Mouse (Mus musculus) cortical plate, adult 2 months (tissue): ENCODE results near the gene Dgcr8. TPM values are rescaled to one million over a fixed set of nuclear protein-coding genes. Genes with fewer than 3 reads are reported as not detected.

Source experiments
- H3K27ac ChIP-seq: fragments of 200-500 bp; 2 replicates; pipeline ENCODE4 v1.5.1; 2012; ENCODE audit warnings: low read length, control low read depth, inconsistent platforms; ENCODE audit not compliant: insufficient read depth
- H3K4me1 ChIP-seq: fragments of 200-500 bp; 2 replicates; pipeline ENCODE4 v1.6.1; 2011; ENCODE audit warnings: low read length; ENCODE audit not compliant: control insufficient read depth, insufficient read depth
- H3K4me3 ChIP-seq: fragments of 200-500 bp; 2 replicates; pipeline ENCODE4 v1.5.1; 2011; ENCODE audit warnings: mild to moderate bottlenecking, low read length, control low read depth; ENCODE audit not compliant: insufficient read depth
- CTCF ChIP-seq: fragments of 200-500 bp; IDR thresholded peaks from 2 replicates; pipeline ENCODE4 v1.5.1; 2011; ENCODE audit warnings: mild to moderate bottlenecking, control low read depth, low read length; ENCODE audit not compliant: insufficient read depth; ENCODE audit errors: extremely low read depth
- POLR2A ChIP-seq: fragments of 200-500 bp; IDR thresholded peaks from 2 replicates; pipeline ENCODE4 v1.6.1; 2011; ENCODE audit warnings: mild to moderate bottlenecking, low read length, control low read depth; ENCODE audit not compliant: insufficient read depth; ENCODE audit errors: extremely low read depth
- polyA plus RNA-seq: library from polyadenylated mRNA; depleted of rRNA; stranded (reverse); fragments of >200 nt; gene quantifications from 2 replicates; pipeline ENCODE4 v1.2.3, GENCODE M21; 2012

Gene Dgcr8
- polyA plus RNA-seq, 1 experiment, result 36.3 TPM

DNA sequence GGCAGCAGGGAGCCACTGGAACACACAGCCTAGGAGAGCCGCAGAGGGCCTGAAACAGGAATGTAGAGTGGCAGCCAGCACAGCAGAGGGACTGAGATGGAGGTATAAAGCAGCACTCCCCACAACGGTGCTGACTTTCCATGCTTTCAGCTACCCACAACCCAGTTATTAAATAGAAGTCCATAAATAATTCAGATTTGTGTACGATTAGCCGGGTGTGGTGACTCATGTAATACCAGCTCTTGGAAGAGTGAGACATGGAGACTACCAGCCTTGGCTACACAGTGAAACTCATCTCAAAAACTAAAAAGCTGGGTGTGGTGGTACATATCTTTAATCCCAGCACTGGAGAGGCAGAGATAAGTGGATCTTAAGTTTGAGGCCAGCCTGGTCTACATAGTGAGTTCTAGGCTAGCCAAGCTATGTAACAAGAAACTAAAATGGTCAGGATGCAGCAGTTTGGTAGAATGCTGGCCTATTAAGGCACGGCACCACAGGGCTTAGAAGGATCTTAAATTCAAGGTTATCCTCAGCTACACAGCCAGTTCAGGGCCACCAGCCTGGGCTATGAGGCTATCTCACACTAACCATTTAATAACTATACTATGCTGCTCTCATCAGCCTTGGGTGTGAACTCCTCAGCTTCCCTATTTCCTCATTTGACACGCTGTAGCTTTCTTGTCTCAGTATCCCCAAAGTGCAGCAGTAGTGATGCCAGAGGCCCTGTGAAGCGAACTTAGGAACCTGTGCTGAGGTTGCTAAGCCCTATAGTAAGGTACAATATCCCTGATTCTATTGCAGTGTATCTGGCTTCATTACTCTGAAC, 52.2 kb downstream of the Dgcr8 start:
- no peak for TF ChIP-seq CTCF
- no peak for TF ChIP-seq POLR2A
- Histone ChIP-seq H3K27ac (no peak overlapping the region), H3K4me1 (peaks cover 5% of the 10 kb centered on the region; the same call in 1 of the 2 replicates), H3K4me3 (no peak overlapping the region)

- Histone ChIP-seq H3K4me3 (peak overlapping the region; percentile 84), H3K27ac (peak overlapping the region; percentile 90), H3K4me1 (peaks cover 9% of the 10 kb centered on the region)
- TF ChIP-seq POLR2A (no peak; the same call in 1 of the 2 replicates), CTCF (no peak)
Observed at GRCm38 (mm10) chr16:18235389-18236065, 53.5 kb downstream of the Dgcr8 start.

- Histone ChIP-seq H3K4me1 (peaks cover 16% of the 10 kb centered on the region), H3K27ac (peak within 1 kb of the TSS; percentile 90), H3K4me3 (peak within 1 kb of the TSS; percentile 84)
- peak; percentile 79 for TF ChIP-seq POLR2A
- no peak for TF ChIP-seq CTCF
Observed at GRCm38 (mm10) chr16:18234671-18235388, 54.2 kb downstream of the Dgcr8 start, which contains the start of gene Zdhhc8. Zdhhc8 (minus strand) TSS chr16:18235136.

GRCm38 (mm10) chr16:18233919-18234670, 55.0 kb downstream of the Dgcr8 start:
- Histone ChIP-seq H3K4me1 (peaks cover 20% of the 10 kb centered on the region), H3K4me3 (peak overlapping the region; percentile 84), H3K27ac (peak overlapping the region; percentile 89)
- TF ChIP-seq CTCF (no peak), POLR2A (no peak)

DNA sequence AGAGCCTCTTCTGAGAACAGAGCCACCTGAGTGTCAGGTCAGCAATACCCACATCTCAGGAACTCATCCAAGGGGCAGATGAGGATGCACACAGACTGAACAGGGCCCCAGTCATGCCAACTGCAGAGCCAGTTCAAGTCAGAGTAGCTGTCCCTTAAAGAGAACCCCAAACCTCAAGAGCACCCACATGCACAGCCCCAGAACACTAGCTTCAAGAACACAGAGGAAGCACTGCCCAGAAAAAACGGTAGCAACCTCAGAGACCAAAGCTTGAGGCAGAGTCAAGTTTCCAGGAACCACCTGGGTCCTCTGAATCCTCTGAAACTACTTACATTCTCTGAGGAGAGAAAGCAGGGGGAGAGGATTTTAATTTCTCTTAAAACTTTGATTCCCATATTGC, 55.6 kb downstream of the Dgcr8 start:
- Histone ChIP-seq H3K27ac (peak overlapping the region; percentile 89; the same call in 1 of the 2 replicates), H3K4me3 (peak overlapping the region; percentile 84), H3K4me1 (peaks cover 24% of the 10 kb centered on the region)
- TF ChIP-seq CTCF, result no peak
- TF ChIP-seq POLR2A, result no peak

GRCm38 (mm10) chr16:18231451-18231850, 57.6 kb downstream of the Dgcr8 start:
- no peak overlapping the region for H3K27ac ChIP-seq
- TF ChIP-seq POLR2A, result no peak
- no peak for TF ChIP-seq CTCF
- peaks cover 24% of the 10 kb centered on the region for H3K4me1 ChIP-seq
- H3K4me3 ChIP-seq, result no peak overlapping the region

GRCm38 (mm10) chr16:18231047-18231446, 58.0 kb downstream of the Dgcr8 start:
- no peak overlapping the region for H3K4me3 ChIP-seq
- H3K4me1 ChIP-seq, result peaks cover 22% of the 10 kb centered on the region
- no peak for TF ChIP-seq CTCF
- H3K27ac ChIP-seq, result peak overlapping the region; percentile 88

DNA sequence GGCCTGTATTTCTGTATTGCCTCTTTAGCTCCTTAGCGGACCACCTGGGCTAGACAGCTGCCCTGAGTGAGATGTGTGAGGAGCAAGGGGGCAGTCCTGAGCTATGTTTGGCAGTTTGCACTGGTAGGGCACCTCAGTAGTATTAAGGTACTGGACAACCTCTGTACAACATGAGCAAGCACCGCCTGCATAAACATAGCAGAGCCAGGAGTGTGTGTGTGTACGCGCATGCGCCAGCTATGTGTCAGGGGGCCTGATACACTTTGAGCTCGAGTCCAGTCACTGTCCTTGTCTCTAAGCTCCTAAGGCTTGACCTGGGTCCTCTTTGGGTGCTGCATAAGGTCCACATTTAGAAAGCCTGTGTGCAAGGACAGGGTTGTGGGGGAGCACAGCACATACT, 58.4 kb downstream of the Dgcr8 start:
- Histone ChIP-seq H3K4me1 (peaks cover 20% of the 10 kb centered on the region), H3K27ac (peak overlapping the region; percentile 88), H3K4me3 (no peak overlapping the region)
- TF ChIP-seq CTCF, result no peak
- TF ChIP-seq POLR2A, result no peak

DNA sequence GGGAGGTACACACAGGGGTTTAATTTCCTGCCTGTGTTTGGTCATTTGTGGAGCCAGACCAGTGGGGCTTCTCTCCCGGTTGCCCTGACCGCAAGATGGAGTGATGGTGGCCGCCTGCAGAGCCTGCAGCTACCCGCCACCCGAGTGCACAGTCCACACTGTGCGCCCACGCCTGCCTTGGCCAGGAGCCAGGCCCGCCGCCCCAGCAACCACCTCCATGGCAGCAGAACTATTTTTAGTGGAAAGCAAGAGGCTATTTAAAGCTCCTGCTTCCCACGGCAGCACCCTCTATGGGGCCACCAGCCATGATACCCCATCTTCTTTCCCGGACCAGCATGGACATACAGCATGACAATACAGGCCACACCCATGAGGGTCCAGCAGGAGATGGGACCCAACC, 59.4 kb downstream of the Dgcr8 start:
- TF ChIP-seq POLR2A (peak; percentile 26; the same call in 1 of the 2 replicates), CTCF (no peak)
- peak overlapping the region; percentile 23 for H3K4me3 ChIP-seq
- H3K27ac ChIP-seq, result peak overlapping the region; percentile 88
- peaks cover 20% of the 10 kb centered on the region for H3K4me1 ChIP-seq
